Mouse (Mus musculus) urinary bladder, postnatal 25 days (tissue): Measurements from ENCODE around the gene Olfr1162.
"Not testable (repeated sequence)": the region's sequence is repeated elsewhere in the genome, so short reads cannot be mapped to it uniquely, and the experiment has no call there.

Experiments
- DNase-seq: peaks from one replicate; pipeline ENCODE4 v3.0.0; 2022; ENCODE audit warnings: low spot score

Gene Olfr1162

DNA sequence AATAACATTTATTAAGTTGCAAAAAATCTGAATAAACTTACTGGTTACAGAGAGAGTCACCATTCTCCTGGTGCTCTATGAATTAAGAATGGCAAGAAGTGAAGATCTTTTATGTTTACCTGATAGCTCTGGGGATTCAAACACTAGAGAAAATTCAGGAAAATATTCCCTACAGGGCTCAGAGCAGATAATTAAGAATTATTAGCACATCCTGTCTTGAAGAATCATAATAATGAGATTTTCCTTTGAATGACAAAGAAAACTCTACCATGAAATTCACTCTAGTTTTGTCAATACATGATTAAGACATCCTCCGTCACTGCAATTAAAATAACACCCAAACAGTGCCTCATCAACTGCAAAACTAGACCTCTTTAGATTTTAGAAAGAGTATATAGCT, at the start of gene Olfr1162:
TSS of gene Olfr1162 (minus strand) at position 101 of the 400 bp plus-strand sequence.
- no peak for DNase-seq

DNA sequence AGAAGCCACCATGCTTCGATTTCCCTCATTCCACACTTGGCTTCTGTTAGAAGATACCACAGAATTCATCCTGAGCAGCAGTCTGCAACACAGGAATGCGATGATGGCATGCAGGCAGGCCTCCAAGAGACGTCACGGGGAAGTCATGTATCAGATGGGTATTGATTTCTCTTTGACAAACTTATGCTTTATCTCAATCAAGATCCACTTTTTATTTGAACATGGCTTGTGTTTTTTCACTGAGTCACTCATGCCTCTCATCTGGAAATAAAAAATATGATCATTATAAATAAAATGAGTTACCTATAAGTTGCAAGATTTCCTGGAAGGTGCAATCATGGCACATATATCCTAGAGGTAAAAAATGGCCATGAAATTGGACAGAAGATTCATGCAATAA, 42.9 kb upstream of the Olfr1162 start, which contains the start of gene Olfr1164:
TSS of gene Olfr1164 (minus strand) at position 101 of the 400 bp plus-strand sequence.
- no peak for DNase-seq

DNA sequence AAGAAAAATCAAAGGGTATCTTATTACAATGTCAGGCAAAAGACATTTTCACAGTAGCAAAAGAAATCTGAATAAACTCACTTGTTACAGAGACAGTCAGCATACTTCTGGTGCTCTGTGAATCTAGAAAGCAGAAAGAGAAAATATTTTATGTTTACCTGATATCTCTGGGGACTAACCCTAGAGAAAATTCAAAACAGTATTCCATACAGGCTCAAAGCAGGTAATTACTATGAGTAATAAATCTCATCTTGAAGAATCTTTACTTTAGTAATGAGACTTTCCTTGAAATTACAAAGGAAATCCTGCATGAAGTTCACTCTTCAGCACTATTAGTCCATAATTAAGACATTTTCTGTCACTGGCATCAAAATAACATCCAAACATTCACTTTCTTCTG, 20.8 kb upstream of the Olfr1162 start, which contains the start of gene Olfr1163:
TSS of gene Olfr1163 (minus strand) at position 101 of the 400 bp plus-strand sequence.
- DNase-seq: no peak

DNA sequence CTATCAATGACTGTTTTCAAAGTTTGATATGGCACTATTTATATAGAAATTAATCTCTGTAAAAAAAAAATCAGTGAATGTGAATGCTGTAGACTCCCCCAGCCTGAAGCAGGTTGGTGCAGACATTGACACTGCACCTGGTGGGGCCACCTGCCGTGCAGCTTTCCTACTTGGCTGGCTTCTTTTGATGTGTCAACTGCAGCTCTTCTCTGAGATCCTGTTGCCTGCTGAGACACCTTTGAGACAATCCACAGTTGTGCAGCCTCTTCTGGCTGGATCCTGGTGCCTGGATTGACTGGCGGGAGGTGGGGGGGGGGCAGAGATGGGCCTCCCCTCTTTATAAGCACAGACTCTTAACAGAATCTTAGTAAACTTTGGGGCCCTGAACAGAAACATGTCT, 12.7 kb upstream of the Olfr1162 start:
- DNase-seq: no peak

DNA sequence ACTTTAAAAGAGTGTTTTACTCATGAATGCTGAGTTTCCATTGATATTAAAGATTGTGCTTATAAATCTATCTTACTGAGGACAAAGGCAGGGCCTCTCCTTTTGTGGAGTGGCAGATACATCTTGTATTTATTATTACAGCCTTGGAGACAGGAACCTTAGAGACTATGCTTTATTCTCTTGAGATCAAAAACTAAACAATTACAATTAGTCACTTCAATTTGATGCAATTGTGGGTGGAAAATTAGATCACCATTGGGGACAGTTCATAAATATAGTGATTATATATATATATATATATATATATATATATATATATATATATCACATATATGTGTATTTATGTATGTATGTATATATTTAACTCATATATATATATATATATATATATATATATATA, 13.3 kb downstream of the Olfr1162 start, which contains the start of gene Olfr73:
TSS of gene Olfr73 (minus strand) at position 101 of the 400 bp plus-strand sequence.
- no peak for DNase-seq

DNA sequence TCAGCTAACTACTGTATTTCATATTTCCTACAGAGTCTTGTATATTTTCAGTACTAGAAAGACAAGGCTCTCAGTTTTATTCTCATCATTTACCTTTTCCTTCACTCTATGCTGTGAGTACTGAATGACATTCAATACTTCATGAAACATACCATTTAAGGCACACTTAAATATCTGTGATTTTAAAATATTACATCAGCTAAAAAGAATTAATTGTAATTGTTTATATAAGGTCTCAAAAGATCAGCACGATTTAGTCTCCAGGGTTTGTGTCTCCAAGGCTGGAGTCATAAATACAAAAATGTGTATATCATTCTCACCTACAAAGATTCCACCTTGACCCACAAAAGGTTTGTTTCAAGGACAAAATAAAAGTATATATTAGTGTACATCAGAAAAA, 28.5 kb downstream of the Olfr1162 start, which contains the start of gene Olfr1161:
TSS of gene Olfr1161 (plus strand) at position 301 of the 400 bp plus-strand sequence.
- DNase-seq: not testable (repeated sequence)

DNA sequence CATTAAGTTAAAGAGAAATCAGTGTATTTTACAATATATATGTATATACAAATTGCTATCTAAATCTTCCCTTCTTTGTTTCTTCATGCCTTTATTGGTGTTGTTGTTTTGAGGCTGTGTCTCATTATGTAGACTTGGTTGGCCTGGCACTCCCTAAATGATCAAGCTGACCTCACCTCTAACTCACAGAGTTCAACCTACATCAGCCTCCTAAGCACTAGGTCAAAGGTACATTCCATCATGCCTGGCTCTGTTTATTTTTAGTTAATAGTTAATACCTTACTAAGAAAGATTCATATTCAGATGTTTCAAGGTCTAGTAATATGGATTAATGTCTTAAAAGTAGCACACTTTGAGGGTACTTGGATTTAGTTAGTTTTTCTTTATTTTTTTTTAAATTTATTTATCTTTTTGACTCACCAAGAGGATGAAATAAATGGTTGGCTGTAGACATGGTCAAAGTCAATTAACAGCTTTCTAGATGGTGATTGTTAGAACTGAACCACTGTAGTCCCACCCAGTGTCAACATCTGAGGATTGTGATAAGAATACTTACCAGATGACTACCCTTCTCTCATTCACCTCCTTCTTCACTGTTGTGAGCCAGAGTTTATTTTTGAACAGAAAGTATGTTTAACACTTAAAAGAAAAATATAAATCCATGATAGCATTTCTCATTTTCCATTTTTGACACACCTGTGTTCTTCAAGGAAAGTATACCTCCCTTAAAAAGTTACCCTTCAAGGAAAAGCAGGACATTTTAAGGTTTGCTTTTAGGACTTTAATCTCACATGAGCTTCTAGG, 43.2 kb downstream of the Olfr1162 start, which contains the start of gene Olfr1160:
TSS of gene Olfr1160 (minus strand) at position 754 of the 804 bp plus-strand sequence.
- DNase-seq: no peak
